Mouse (Mus musculus): ENCODE results near the gene Vmn1r166. TPM values are rescaled to one million over a fixed set of nuclear protein-coding genes. Genes with fewer than 3 reads are reported as not detected.

Gene Vmn1r166
- not detected for polyA plus RNA-seq (2017; shearing (Covaris generic))

DNA sequence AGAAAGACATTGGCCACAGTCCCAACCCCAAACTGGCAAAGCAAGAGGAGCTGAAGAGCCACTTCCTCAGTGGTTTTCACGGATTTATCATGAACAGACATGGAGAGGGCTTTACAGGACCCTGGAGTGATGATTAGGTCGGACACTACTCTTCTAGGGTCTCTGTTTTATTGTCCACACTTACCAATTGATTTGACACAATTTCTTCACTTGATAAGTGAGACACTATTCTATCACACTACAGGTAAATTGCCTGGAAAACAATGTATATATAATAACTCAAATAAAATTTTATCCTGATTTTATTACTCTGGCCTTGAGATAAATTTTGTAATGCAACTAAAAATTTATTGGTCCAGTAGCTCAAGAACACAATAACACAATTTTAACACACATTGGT, at the start of gene Vmn1r166:
Gene Vmn1r166 (minus strand): TSS at position 101 of the 400 bp plus-strand sequence.

DNA sequence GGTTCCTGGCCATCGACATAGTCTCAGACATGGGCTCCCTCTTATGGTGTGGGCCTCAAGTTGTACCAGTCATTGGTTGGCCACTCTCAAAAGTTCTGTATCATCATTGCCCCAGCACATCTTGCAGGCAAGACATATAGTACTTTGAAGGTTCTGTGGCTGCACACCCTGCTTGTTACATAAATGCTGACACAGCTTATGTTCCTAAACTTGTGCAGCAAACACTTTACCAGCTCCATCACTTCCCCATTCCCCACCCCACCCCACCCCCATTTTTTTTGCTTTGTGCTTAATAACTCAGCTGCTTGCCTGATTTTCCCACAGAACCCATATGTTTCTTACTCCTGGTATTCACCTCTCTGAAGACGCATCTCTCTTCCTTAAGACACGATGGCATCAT, 49.4 kb upstream of the Vmn1r166 start, which contains the start of gene Nlrp4e:
Gene Nlrp4e (plus strand): TSS at position 301 of the 400 bp plus-strand sequence.

DNA sequence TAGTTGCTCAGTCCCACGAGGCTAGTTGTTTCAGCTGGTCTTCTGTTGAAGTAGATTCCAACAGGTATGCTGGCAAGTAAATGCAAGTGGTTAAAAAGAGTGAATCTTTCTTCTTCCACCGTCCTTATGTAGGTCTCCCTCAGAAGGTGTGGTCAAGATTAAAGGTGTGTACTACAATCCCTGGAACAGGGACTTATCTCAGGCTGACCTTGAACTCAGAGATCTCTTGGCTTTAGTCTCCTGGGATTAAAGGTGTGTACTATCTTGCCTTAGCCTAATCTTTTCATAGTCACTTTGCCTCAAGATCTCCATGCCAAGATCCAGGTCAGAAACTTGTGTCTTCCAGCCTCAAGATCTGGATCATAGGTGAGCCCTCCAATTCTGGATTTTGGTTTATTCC, 27.3 kb upstream of the Vmn1r166 start, which contains the start of gene Gm6902:
Gene Gm6902 (minus strand): TSS at position 101 of the 400 bp plus-strand sequence.

DNA sequence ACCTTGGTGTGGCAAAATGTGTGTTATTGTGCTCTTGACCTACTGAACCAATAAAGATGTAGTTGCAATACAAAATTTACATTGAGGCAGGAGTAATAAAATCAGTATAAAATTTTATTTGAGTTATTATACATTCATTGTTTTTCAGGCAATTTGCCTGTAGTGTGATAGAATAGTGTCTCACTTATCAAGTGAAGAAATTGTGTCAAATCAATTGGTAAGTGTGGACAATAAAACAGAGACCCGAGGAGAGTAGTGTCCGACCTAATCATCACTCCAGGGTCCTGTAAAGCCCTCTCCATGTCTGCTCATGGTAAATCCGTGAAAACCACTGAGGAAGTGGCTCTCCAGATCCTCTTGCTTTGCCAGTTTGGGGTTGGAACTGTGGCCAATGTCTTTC, 34.5 kb downstream of the Vmn1r166 start, which contains the start of gene Vmn1r165:
Gene Vmn1r165 (plus strand): TSS at position 301 of the 400 bp plus-strand sequence.

Other genes with a start within 250 kb of the Vmn1r166 start
- not detected for gene Gm4216, start 231.8 kb downstream of the Vmn1r166 start, polyA plus RNA-seq (2017; shearing (Covaris generic))
- not detected for gene Vmn1r163, start 196.1 kb downstream of the Vmn1r166 start, polyA plus RNA-seq (2017; shearing (Covaris generic))
- not detected for gene Gm8720, start 184.2 kb downstream of the Vmn1r166 start, polyA plus RNA-seq (2017; shearing (Covaris generic))
- not detected for gene Gm10662, start 107.2 kb downstream of the Vmn1r166 start, polyA plus RNA-seq (2017; shearing (Covaris generic))
- gene Vmn1r165, start 34.4 kb downstream of the Vmn1r166 start, polyA plus RNA-seq (2017; shearing (Covaris generic)) = not detected
- 0.40 TPM for gene Gm6902, start 27.2 kb upstream of the Vmn1r166 start, polyA plus RNA-seq (2017; shearing (Covaris generic))
- not detected for gene Nlrp4e, start 49.5 kb upstream of the Vmn1r166 start, polyA plus RNA-seq (2017; shearing (Covaris generic))
- gene Nlrp5, start 134.2 kb upstream of the Vmn1r166 start, polyA plus RNA-seq (2017; shearing (Covaris generic)) = not detected

Data from effector memory CD4-positive, alpha-beta T cell, adult 5 months (primary cell).